Mouse (Mus musculus): ENCODE measurements around the gene Serpina3i. TPM values are rescaled to one million over a fixed set of nuclear protein-coding genes. Genes with fewer than 3 reads are reported as not detected.

Serpina3i gene
- total RNA-seq (2023), result 1 to 10 TPM in 1 of 2 experiments, not detected in 1; 1.0 TPM

GRCm38 (mm10) chr12:104262863-104263262 lies at the start of gene Serpina3i:
Serpina3i (plus strand) TSS chr12:104263122.

GRCm38 (mm10) chr12:104214445-104214753 lies 48.5 kb upstream of the Serpina3i start, which contains the start of gene Serpina3f:
Serpina3f (plus strand) TSS chr12:104214544.

GRCm38 (mm10) chr12:104235915-104236314 lies 27.0 kb upstream of the Serpina3i start, which contains the start of gene Serpina3g:
Serpina3g (plus strand) TSS chr12:104236245.

GRCm38 (mm10) chr12:104314253-104314652 lies 51.3 kb downstream of the Serpina3i start, which contains the start of gene Serpina3j:
Serpina3j (plus strand) TSS chr12:104314553.

Other genes starting within 250 kb of the Serpina3i start
- gene Serpina9, start 249.4 kb upstream of the Serpina3i start, total RNA-seq (2023), result under 1 TPM in 1 of 2 experiments, not detected in 1; 0.89 TPM
- not detected for gene Serpina12, start 218.7 kb upstream of the Serpina3i start, total RNA-seq (2023)
- gene Serpina5, start 162.0 kb upstream of the Serpina3i start, total RNA-seq (2023), result not detected
- not detected for gene Serpina3a, start 150.4 kb upstream of the Serpina3i start, total RNA-seq (2023)
- not detected for gene Serpina3b, start 135.1 kb upstream of the Serpina3i start, total RNA-seq (2023)
- not detected for gene Serpina3c, start 109.3 kb upstream of the Serpina3i start, total RNA-seq (2023)
- 1 to 10 TPM; 2.7 to 7.2 TPM for gene Serpina3f, start 48.6 kb upstream of the Serpina3i start, total RNA-seq (2023)
- 10 to 100 TPM; 29.4 to 49.8 TPM for gene Serpina3g, start 26.9 kb upstream of the Serpina3i start, total RNA-seq (2023)
- gene Serpina3j, start 51.4 kb downstream of the Serpina3i start, total RNA-seq (2023), result not detected
- not detected for gene Serpina3k, start 75.4 kb downstream of the Serpina3i start, total RNA-seq (2023)
- not detected for gene Serpina3m, start 75.4 kb downstream of the Serpina3i start, total RNA-seq (2023)
- not detected for gene Serpina3n, start 143.6 kb downstream of the Serpina3i start, total RNA-seq (2023)
- gene Gsc, start 210.2 kb downstream of the Serpina3i start, total RNA-seq (2023), result not detected